Mouse (Mus musculus): ENCODE measurements at regions not wholly inside any gene's neighbourhood (a gene's known extent, or its start where the extent isn't known, plus 50 kb on each side); places are given as distances from the start of the nearest gene placed in this dataset.

GRCm38 (mm10) chr11:31814616-31815015, 57.4 kb upstream of the Cpeb4 start:
- Histone ChIP-seq H3K27ac (ENCODE audit: insufficient read depth, low read length) (no peak overlapping the region), H3K9me3 (replicated peaks; ENCODE audit: control insufficient read depth, insufficient read depth, low read length, poor library complexity, severe bottlenecking) (no peaks in the 10 kb centered on the region), H3K4me3 (ENCODE audit: low read depth, low read length) (no peak overlapping the region), H3K9ac (ENCODE audit: low read depth, poor library complexity, severe bottlenecking) (no peak overlapping the region), H3K27me3 (ENCODE audit: control insufficient read depth, insufficient read depth, low read length, poor library complexity, severe bottlenecking) (no peaks in the 10 kb centered on the region), H3K36me3 (ENCODE audit: control insufficient read depth, insufficient read depth, low read length, poor library complexity, severe bottlenecking) (no peaks in the 10 kb centered on the region), H3K4me1 (ENCODE audit: control insufficient read depth, insufficient read depth, low read length) (peaks cover under 1% of the 10 kb centered on the region)
- no peak for TF ChIP-seq CTCF (IDR thresholded peaks at IDR 0.05; ENCODE audit: low read depth, low read length)
- TF ChIP-seq EP300 (IDR thresholded peaks at IDR 0.05; ENCODE audit: insufficient read depth, low read depth, low read length): no peak
- no peak for TF ChIP-seq POLR2A (IDR thresholded peaks at IDR 0.05; ENCODE audit: insufficient read depth, low read length)

- no peak for TF ChIP-seq CTCF (IDR thresholded peaks at IDR 0.05; ENCODE audit: low read depth, low read length)
- TF ChIP-seq POLR2A (IDR thresholded peaks at IDR 0.05; ENCODE audit: insufficient read depth, low read length): no peak
- no peak for TF ChIP-seq EP300 (IDR thresholded peaks at IDR 0.05; ENCODE audit: insufficient read depth, low read depth, low read length)
- H3K36me3 ChIP-seq (ENCODE audit: control insufficient read depth, insufficient read depth, low read length, poor library complexity, severe bottlenecking): no peaks in the 10 kb centered on the region
- no peak overlapping the region for H3K4me3 ChIP-seq (ENCODE audit: low read depth, low read length)
- no peaks in the 10 kb centered on the region for H3K9me3 ChIP-seq (replicated peaks; ENCODE audit: control insufficient read depth, insufficient read depth, low read length, poor library complexity, severe bottlenecking)
- H3K9ac ChIP-seq (ENCODE audit: low read depth, poor library complexity, severe bottlenecking): no peak overlapping the region
- no peaks in the 10 kb centered on the region for H3K27me3 ChIP-seq (ENCODE audit: control insufficient read depth, insufficient read depth, low read length, poor library complexity, severe bottlenecking)
- no peaks in the 10 kb centered on the region for H3K4me1 ChIP-seq (ENCODE audit: control insufficient read depth, insufficient read depth, low read length)
- H3K27ac ChIP-seq (ENCODE audit: insufficient read depth, low read length): no peak overlapping the region
These were observed 56.0 kb upstream of the Cpeb4 start for GRCm38 (mm10) chr11:31815855-31816488.

DNA sequence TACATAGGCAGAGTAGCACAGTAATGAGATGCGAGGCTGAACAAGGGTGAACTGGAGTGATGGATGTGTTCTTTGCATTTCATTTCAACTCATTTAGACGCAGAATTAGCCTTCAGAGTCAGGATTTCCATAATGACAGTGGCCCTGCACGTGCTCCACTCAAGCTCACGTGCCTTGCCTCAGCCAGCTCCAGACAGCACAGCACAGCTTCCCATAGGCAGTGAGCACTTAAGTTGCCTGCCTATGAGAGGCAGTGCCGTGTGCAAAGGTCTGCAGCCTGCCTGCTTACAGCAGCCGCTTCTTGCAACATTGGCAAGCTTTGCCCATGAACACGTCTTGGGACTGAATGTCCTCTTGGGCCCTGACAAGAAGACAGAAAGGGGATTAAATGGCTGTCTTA, 54.0 kb upstream of the Cpeb4 start:
- H3K27ac ChIP-seq (ENCODE audit: insufficient read depth, low read length): no peak overlapping the region
- TF ChIP-seq EP300 (IDR thresholded peaks at IDR 0.05; ENCODE audit: insufficient read depth, low read depth, low read length): no peak
- no peak for TF ChIP-seq CTCF (IDR thresholded peaks at IDR 0.05; ENCODE audit: low read depth, low read length)
- no peak for TF ChIP-seq POLR2A (IDR thresholded peaks at IDR 0.05; ENCODE audit: insufficient read depth, low read length)
- H3K4me3 ChIP-seq (ENCODE audit: low read depth, low read length): no peak overlapping the region
- no peaks in the 10 kb centered on the region for H3K9me3 ChIP-seq (replicated peaks; ENCODE audit: control insufficient read depth, insufficient read depth, low read length, poor library complexity, severe bottlenecking)
- H3K36me3 ChIP-seq (ENCODE audit: control insufficient read depth, insufficient read depth, low read length, poor library complexity, severe bottlenecking): no peaks in the 10 kb centered on the region
- H3K27me3 ChIP-seq (ENCODE audit: control insufficient read depth, insufficient read depth, low read length, poor library complexity, severe bottlenecking): no peaks in the 10 kb centered on the region
- H3K9ac ChIP-seq (ENCODE audit: low read depth, poor library complexity, severe bottlenecking): no peak overlapping the region
- no peaks in the 10 kb centered on the region for H3K4me1 ChIP-seq (ENCODE audit: control insufficient read depth, insufficient read depth, low read length)

GRCm38 (mm10) chr11:31819964-31820363, 52.0 kb upstream of the Cpeb4 start:
- TF ChIP-seq POLR2A (IDR thresholded peaks at IDR 0.05; ENCODE audit: insufficient read depth, low read length) (no peak), EP300 (IDR thresholded peaks at IDR 0.05; ENCODE audit: insufficient read depth, low read depth, low read length) (no peak), CTCF (IDR thresholded peaks at IDR 0.05; ENCODE audit: low read depth, low read length) (no peak)
- H3K27ac ChIP-seq (ENCODE audit: insufficient read depth, low read length): no peak overlapping the region

GRCm38 (mm10) chr11:31821479-31822411, 50.3 kb upstream of the Cpeb4 start:
- TF ChIP-seq EP300 (IDR thresholded peaks at IDR 0.05; ENCODE audit: insufficient read depth, low read depth, low read length) (no peak), POLR2A (IDR thresholded peaks at IDR 0.05; ENCODE audit: insufficient read depth, low read length) (no peak), CTCF (IDR thresholded peaks at IDR 0.05; ENCODE audit: low read depth, low read length) (no peak)
- Histone ChIP-seq H3K36me3 (ENCODE audit: control insufficient read depth, insufficient read depth, low read length, poor library complexity, severe bottlenecking) (no peaks in the 10 kb centered on the region), H3K27ac (ENCODE audit: insufficient read depth, low read length) (no peak overlapping the region), H3K9me3 (replicated peaks; ENCODE audit: control insufficient read depth, insufficient read depth, low read length, poor library complexity, severe bottlenecking) (no peaks in the 10 kb centered on the region), H3K4me3 (ENCODE audit: low read depth, low read length) (no peak overlapping the region), H3K27me3 (ENCODE audit: control insufficient read depth, insufficient read depth, low read length, poor library complexity, severe bottlenecking) (no peaks in the 10 kb centered on the region), H3K9ac (ENCODE audit: low read depth, poor library complexity, severe bottlenecking) (no peak overlapping the region), H3K4me1 (ENCODE audit: control insufficient read depth, insufficient read depth, low read length) (no peaks in the 10 kb centered on the region)

More at GRCm38 (mm10) chr11:31819964-31820363, 52.0 kb upstream of the Cpeb4 start:
- Histone ChIP-seq H3K27me3 (ENCODE audit: control insufficient read depth, insufficient read depth, low read length, poor library complexity, severe bottlenecking) (no peaks in the 10 kb centered on the region), H3K9ac (ENCODE audit: low read depth, poor library complexity, severe bottlenecking) (no peak overlapping the region), H3K9me3 (replicated peaks; ENCODE audit: control insufficient read depth, insufficient read depth, low read length, poor library complexity, severe bottlenecking) (no peaks in the 10 kb centered on the region), H3K36me3 (ENCODE audit: control insufficient read depth, insufficient read depth, low read length, poor library complexity, severe bottlenecking) (no peaks in the 10 kb centered on the region), H3K4me1 (ENCODE audit: control insufficient read depth, insufficient read depth, low read length) (no peaks in the 10 kb centered on the region), H3K4me3 (ENCODE audit: low read depth, low read length) (no peak overlapping the region)

Measured in ES-Bruce4 (cell line).